Mouse (Mus musculus) C2C12 (cell line): ENCODE results near the gene Cdh1. TPM values are rescaled to one million over a fixed set of nuclear protein-coding genes. Genes with fewer than 3 reads are reported as not detected.

Experiments
- H3K27me3 ChIP-seq: one replicate; pipeline ENCODE4 v1.6.1; 2011; ENCODE audit not compliant: control insufficient read depth, insufficient read depth, insufficient read length
- H3K36me3 ChIP-seq: one replicate; pipeline ENCODE4 v1.6.1; 2011; ENCODE audit not compliant: control insufficient read depth, insufficient read depth
- H3K4me3 ChIP-seq: one replicate; pipeline ENCODE4 v1.5.1; 2011; ENCODE audit warnings: mild to moderate bottlenecking, control low read depth; ENCODE audit not compliant: poor library complexity, insufficient read depth, severe bottlenecking
- H3K79me2 ChIP-seq: one replicate; pipeline ENCODE4 v1.6.1; 2011; ENCODE audit not compliant: control insufficient read depth, insufficient read depth
- H3K79me3 ChIP-seq: one replicate; pipeline ENCODE4 v1.6.1; 2011; ENCODE audit warnings: low read depth, control low read depth
- H3ac ChIP-seq: one replicate; pipeline ENCODE3; 2011; ENCODE audit warnings: low read depth; ENCODE audit not compliant: control insufficient read depth, insufficient read length
- CEBPB ChIP-seq: IDR thresholded peaks from one replicate; pipeline ENCODE4 v1.6.1; 2011; ENCODE audit warnings: low read depth, mild to moderate bottlenecking, control low read depth, moderate library complexity
- CTCF ChIP-seq: IDR thresholded peaks from one replicate; pipeline ENCODE4 v1.5.1; 2011; ENCODE audit not compliant: control insufficient read depth, insufficient read depth, insufficient read length
- FOSL1 ChIP-seq: IDR thresholded peaks from one replicate; pipeline ENCODE4 v1.8.0; 2011; ENCODE audit warnings: mild to moderate bottlenecking, low read length; ENCODE audit not compliant: poor library complexity, insufficient read depth, severe bottlenecking
- MAX ChIP-seq: IDR thresholded peaks from one replicate; pipeline ENCODE4 v1.6.1; 2011; ENCODE audit warnings: mild to moderate bottlenecking, control low read depth
- MYOD1 ChIP-seq: IDR thresholded peaks from one replicate; pipeline ENCODE4 v1.6.1; 2011; ENCODE audit warnings: low read depth; ENCODE audit not compliant: control insufficient read depth, insufficient read length
- MYOG ChIP-seq: IDR thresholded peaks from one replicate; pipeline ENCODE4 v1.6.1; 2011; ENCODE audit not compliant: control insufficient read depth, insufficient read length; ENCODE audit errors: extremely low read depth
- USF1 ChIP-seq: IDR thresholded peaks from one replicate; pipeline ENCODE4 v1.6.1; 2011; ENCODE audit warnings: low read depth, mild to moderate bottlenecking, control low read depth, moderate library complexity
- polyA plus RNA-seq: library from polyadenylated mRNA; unstranded; fragments of >200 nt; fragmentation: generic; extraction: Trizol; gene quantifications from one replicate; pipeline ENCODE4 v1.2.1, GENCODE M21; 2012; ENCODE audit warnings: missing spikeins

Gene Cdh1
- polyA plus RNA-seq, 1 experiment = 0.01 TPM

DNA sequence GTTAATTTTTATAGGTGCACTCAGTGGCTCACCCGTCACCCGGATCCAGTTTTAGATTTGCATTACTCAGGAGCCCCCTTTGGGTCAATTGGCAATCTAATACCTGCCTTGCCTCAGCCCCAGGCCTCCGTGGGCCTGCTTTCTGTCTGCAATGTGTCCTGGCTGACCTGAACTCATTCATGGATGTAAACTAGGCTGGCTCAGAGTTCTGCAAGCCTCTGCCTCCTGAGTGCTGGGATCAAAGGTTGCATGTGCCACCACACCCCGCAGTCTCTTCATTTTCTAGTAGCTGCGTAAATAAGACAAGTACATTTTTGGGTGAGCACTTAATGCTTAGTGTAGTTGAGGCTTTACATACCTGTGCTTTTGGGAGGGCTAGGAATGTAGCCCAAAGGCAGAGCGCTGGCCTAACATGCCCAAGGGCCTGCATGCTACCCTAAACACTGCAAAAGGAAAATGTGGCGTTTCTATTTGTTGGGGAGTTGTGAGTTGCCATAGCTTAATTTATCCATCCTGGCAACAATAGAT, 35.7 kb downstream of the Cdh1 start:
- H3K79me2 ChIP-seq = no peaks in the 10 kb centered on the region
- no peaks in the 10 kb centered on the region for H3K36me3 ChIP-seq
- no peak overlapping the region for H3K4me3 ChIP-seq
- H3K27me3 ChIP-seq = no peaks in the 10 kb centered on the region
- H3K79me3 ChIP-seq = no peaks in the 10 kb centered on the region
- TF ChIP-seq CEBPB (no peak), USF1 (no peak), FOSL1 (no peak), MYOD1 (no peak), MAX (no peak), CTCF (no peak), MYOG (no peak)
- no peak overlapping the region for H3ac ChIP-seq

DNA sequence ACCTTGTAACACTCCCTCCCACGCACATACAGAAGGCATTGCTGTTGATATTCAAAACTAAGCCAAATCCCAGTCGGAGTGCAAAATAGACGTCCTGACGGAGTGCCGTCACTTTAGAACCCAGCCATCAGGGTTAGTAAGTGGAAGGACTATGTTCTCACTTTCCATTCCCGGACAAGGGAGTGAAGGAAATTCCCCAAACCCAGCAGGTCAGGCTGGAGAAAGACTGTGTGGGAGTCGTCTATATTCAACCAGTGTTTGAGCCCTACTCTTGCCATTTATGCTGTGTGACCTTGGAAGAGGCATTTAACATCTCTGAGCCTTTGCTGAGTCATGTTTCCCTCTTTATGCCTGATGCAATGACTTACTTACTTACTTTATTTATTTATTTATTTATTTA, 37.1 kb downstream of the Cdh1 start:
- no peak overlapping the region for H3K4me3 ChIP-seq
- TF ChIP-seq CTCF = no peak
- TF ChIP-seq USF1 = no peak
- no peak for TF ChIP-seq FOSL1
- TF ChIP-seq MYOG = no peak
- TF ChIP-seq MYOD1 = no peak
- no peak for TF ChIP-seq MAX
- TF ChIP-seq CEBPB = no peak
- no peaks in the 10 kb centered on the region for H3K79me2 ChIP-seq
- H3K79me3 ChIP-seq = no peaks in the 10 kb centered on the region
- no peaks in the 10 kb centered on the region for H3K36me3 ChIP-seq
- H3K27me3 ChIP-seq = no peaks in the 10 kb centered on the region
- H3ac ChIP-seq = no peak overlapping the region

DNA sequence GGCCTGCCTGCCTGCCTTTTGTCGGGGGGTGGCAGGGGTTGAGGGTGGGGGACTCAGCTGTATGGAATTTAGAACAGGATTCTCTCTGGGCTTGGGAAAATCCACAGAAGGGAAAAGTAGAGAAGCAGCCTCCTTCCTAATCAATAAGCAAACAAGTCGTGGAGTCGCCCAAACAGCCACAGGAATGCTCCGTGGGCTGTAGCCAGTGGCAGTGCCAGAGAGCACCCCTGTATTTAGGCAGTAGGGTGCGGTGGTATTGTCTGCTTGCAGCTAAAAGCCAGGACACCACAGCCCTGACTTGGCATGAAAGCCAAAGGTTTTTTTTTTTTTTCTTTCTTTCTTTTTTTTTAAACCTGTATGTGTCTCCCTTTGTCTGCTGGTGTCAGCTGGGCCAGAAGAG, 37.8 kb downstream of the Cdh1 start:
- no peaks in the 10 kb centered on the region for H3K79me3 ChIP-seq
- no peaks in the 10 kb centered on the region for H3K27me3 ChIP-seq
- no peaks in the 10 kb centered on the region for H3K79me2 ChIP-seq
- no peak overlapping the region for H3K4me3 ChIP-seq
- no peaks in the 10 kb centered on the region for H3K36me3 ChIP-seq
- TF ChIP-seq USF1 = no peak
- TF ChIP-seq CTCF = no peak
- no peak for TF ChIP-seq MYOG
- TF ChIP-seq MAX = no peak
- TF ChIP-seq CEBPB = no peak
- TF ChIP-seq FOSL1 = no peak
- TF ChIP-seq MYOD1 = no peak
- no peak overlapping the region for H3ac ChIP-seq

DNA sequence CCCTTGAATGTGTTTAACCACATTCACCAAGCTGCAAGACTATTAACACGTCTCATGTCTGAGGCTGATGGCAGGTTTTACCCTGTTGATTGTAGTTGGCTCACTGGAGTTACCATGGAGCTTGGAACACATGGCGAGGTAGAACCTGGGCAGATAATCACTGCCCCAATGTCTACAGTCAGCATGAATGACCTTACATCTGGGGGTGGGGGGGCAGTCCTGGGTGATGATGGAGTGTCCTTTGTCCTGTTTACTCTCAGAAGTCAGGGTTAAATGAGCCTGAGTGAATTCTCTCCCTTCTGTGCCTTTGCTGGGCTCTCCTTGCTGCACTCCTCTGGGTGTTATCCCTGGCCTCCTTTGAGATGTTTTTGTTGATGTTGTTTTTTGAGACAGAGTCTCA, 39.0 kb downstream of the Cdh1 start:
- Histone ChIP-seq H3K79me3 (no peaks in the 10 kb centered on the region), H3K4me3 (no peak overlapping the region), H3K27me3 (no peaks in the 10 kb centered on the region), H3ac (no peak overlapping the region), H3K36me3 (no peaks in the 10 kb centered on the region), H3K79me2 (no peaks in the 10 kb centered on the region)
- TF ChIP-seq MYOG = no peak

DNA sequence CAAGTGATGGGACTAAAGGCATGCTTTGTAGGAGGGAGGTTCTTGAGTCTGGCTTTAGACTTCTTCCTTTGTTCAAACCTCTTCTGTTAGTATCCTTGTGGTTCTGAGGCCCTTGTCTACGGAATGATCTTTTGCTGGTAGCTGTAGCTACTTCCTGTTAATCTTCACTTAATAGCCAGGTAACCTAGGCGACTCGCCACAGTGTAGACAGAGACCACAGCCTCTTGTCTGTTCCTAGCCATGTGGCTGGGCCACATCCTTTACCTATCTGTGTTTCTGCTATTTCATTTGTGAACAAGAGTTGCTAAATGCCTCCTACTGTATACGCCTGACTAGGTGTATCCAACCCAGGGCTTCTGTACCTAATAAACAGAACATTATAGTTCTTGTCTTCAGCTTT, 39.9 kb downstream of the Cdh1 start:
- TF ChIP-seq MYOG = no peak
- no peak for TF ChIP-seq USF1
- no peak for TF ChIP-seq CEBPB
- no peak for TF ChIP-seq CTCF
- no peak for TF ChIP-seq MYOD1
- TF ChIP-seq FOSL1 = no peak
- TF ChIP-seq MAX = no peak
- Histone ChIP-seq H3K79me3 (no peaks in the 10 kb centered on the region), H3K79me2 (no peaks in the 10 kb centered on the region), H3K4me3 (no peak overlapping the region), H3ac (no peak overlapping the region), H3K36me3 (no peaks in the 10 kb centered on the region), H3K27me3 (no peaks in the 10 kb centered on the region)

DNA sequence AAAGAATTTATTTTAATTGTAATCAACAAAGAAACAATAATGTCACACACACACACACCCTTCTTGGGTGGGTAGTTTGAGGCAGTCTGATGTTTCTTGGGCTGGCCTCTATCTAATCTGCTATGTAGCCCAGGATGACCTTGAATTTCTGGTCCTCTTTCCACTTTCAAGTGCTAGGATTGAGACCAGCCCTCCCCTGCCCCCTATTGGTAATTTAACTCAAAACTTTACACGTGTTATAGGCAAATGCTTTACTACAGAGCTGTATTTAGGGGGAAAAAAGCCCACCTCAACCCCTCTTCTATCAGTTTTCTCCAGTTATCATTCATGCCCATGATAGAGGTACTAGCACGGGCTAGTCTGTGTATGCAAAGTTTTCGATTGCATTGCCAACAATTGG, 41.8 kb downstream of the Cdh1 start:
- H3K4me3 ChIP-seq = no peak overlapping the region
- H3K79me3 ChIP-seq = no peaks in the 10 kb centered on the region
- no peaks in the 10 kb centered on the region for H3K79me2 ChIP-seq
- no peaks in the 10 kb centered on the region for H3K27me3 ChIP-seq
- no peak for TF ChIP-seq USF1
- TF ChIP-seq MYOG = no peak
- no peak for TF ChIP-seq CTCF
- no peak for TF ChIP-seq FOSL1
- TF ChIP-seq MYOD1 = no peak
- no peak for TF ChIP-seq MAX
- no peak for TF ChIP-seq CEBPB
- H3ac ChIP-seq = no peak overlapping the region
- H3K36me3 ChIP-seq = no peaks in the 10 kb centered on the region
